ENCODE assay signal across 8 mouse cellular contexts in the genomic region with DNA sequence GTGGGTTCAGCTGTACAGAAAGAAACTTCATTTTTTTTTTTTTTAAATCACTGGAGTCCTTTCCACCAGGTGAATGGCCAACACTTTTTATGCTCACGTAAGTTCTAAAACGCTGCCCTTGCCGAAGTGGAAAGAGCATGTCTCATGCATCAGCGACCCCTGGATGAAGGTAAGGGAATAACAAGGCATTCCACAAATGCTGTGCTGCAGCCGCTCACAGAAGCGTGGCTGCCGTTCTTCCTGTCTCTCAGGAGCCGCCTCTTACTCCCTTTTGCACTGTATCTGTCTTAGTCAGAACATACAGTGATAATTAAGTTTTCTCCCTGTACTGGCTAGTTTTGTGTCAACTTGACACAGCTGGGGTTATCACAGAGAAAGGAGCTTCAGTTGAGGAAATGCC. TPM values are rescaled to one million over a fixed set of nuclear protein-coding genes. Genes with fewer than 3 reads are reported as not detected.
A peak's percentile ranks its signal among the peaks of the same experiment; 100 is the strongest.
DNase-seq lines count a peak whose midpoint lies in the region; ATAC-seq lines count a peak whose summit lies in the region.

No protein-coding gene starts in this region.

- 0 out of 2 replicates have a peak overlapping the region, but pooled peaks have one; percentile 11 for H3K4me2 ChIP-seq in limb, embryonic 13.5 days (replicated peaks)

- ATAC-seq in granulocyte monocyte progenitor cell, adult 5-6 weeks (replicated peaks; ENCODE audit: poor library complexity, severe bottlenecking): peak; percentile 70
- no peak for ATAC-seq in limb, embryonic 13.5 days (ENCODE audit: low FRiP score, low read depth)

- no peak overlapping the region for H3K4me3 ChIP-seq in limb, embryonic 13.5 days

- 3% methylated on average over 8 of the region's 8 CpGs for WGBS in limb, embryonic 13.5 days

- no peak overlapping the region for H3K9ac ChIP-seq in limb, embryonic 13.5 days

- peaks cover 19% of the 10 kb centered on the region for H3K27me3 ChIP-seq in limb, embryonic 13.5 days

- no peak overlapping the region for H3K27ac ChIP-seq in limb, embryonic 13.5 days

- H3K4me1 ChIP-seq in limb, embryonic 13.5 days: no peaks in the 10 kb centered on the region

- peak; percentile 48 for DNase-seq in kidney, adult 18-20 months
- no peak for DNase-seq in kidney, adult 11 months
- peak; percentile 67 for DNase-seq in R1 (ENCODE audit: low read depth, low spot score)
- peak; percentile 61 for DNase-seq in retina, postnatal 1 day
- no peak for DNase-seq in urinary bladder, postnatal 10 days (ENCODE audit: low spot score)
- no peak for DNase-seq in thymus, postnatal 25 days

- no peaks in the 10 kb centered on the region for H3K9me3 ChIP-seq in limb, embryonic 13.5 days

- H3K36me3 ChIP-seq in limb, embryonic 13.5 days: no peaks in the 10 kb centered on the region

RNA-seq across cellular contexts. Expression of a gene that starts 6.5 kb away (rescaled TPM):
- not detected in 2 replicates for total RNA-seq in granulocyte monocyte progenitor cell, adult 5-6 weeks (2014; fragmentation: Nextera tagmentation)
- not detected in 2 replicates for total RNA-seq in granulocyte monocyte progenitor cell, adult 5-6 weeks (2017)
- 13.0 and 20.1 TPM in 2 replicates for polyA plus RNA-seq in limb, embryonic 13.5 days (2015; fragmentation: Nextera tagmentation; extraction: Ambion mirVana)

Comparison
In these comparisons a context has a peak if more than half of its experiments do, and no peak if none do; other contexts are left out.
1. DNase-seq: peak in kidney, adult 18-20 months (single experiment), R1 (single experiment) and retina, postnatal 1 day (single experiment); none in kidney, adult 11 months (single experiment), urinary bladder, postnatal 10 days (single experiment) and thymus, postnatal 25 days (single experiment).